Mouse (Mus musculus) ES-Bruce4 (cell line): ENCODE results near the gene 9530068E07Rik. TPM values are rescaled to one million over a fixed set of nuclear protein-coding genes. Genes with fewer than 3 reads are reported as not detected.
"Not testable (repeated sequence)": the region's sequence is repeated elsewhere in the genome, so short reads cannot be mapped to it uniquely, and the experiment has no call there.

Source experiments
- H3K27ac ChIP-seq: 2 replicates; pipeline ENCODE4 v1.5.1; 2012; ENCODE audit warnings: low read length, inconsistent platforms; ENCODE audit not compliant: insufficient read depth
- H3K27me3 ChIP-seq: 2 replicates; pipeline ENCODE4 v1.6.1; 2012; ENCODE audit warnings: mild to moderate bottlenecking, low read length, inconsistent platforms; ENCODE audit not compliant: control insufficient read depth, poor library complexity, insufficient read depth, severe bottlenecking
- H3K36me3 ChIP-seq: 2 replicates; pipeline ENCODE4 v1.6.1; 2012; ENCODE audit warnings: inconsistent platforms, mild to moderate bottlenecking, low read length, moderate library complexity; ENCODE audit not compliant: control insufficient read depth, poor library complexity, insufficient read depth, severe bottlenecking
- H3K4me1 ChIP-seq: one replicate; pipeline ENCODE4 v1.8.1; 2011; ENCODE audit warnings: low read length; ENCODE audit not compliant: control insufficient read depth, insufficient read depth
- H3K4me3 ChIP-seq: 2 replicates; pipeline ENCODE4 v1.5.1; 2011; ENCODE audit warnings: low read depth, mild to moderate bottlenecking, low read length
- H3K9ac ChIP-seq: 2 replicates; pipeline ENCODE4 v1.6.1; 2012; ENCODE audit warnings: low read depth, mild to moderate bottlenecking, inconsistent platforms; ENCODE audit not compliant: poor library complexity, severe bottlenecking
- H3K9me3 ChIP-seq: replicated peaks from 2 replicates; pipeline ENCODE4 v1.6.1; 2012; ENCODE audit warnings: mild to moderate bottlenecking, low read length, inconsistent platforms; ENCODE audit not compliant: control insufficient read depth, poor library complexity, insufficient read depth, severe bottlenecking
- CTCF ChIP-seq: IDR thresholded peaks from one replicate; pipeline ENCODE4 v1.8.1; 2011; ENCODE audit warnings: low read depth, low read length
- EP300 ChIP-seq: IDR thresholded peaks from 2 replicates; pipeline ENCODE4 v1.6.1; 2011; ENCODE audit warnings: low read depth, low read length; ENCODE audit not compliant: insufficient read depth
- POLR2A ChIP-seq: IDR thresholded peaks from one replicate; pipeline ENCODE4 v1.8.1; 2011; ENCODE audit warnings: low read length; ENCODE audit not compliant: insufficient read depth
- polyA plus RNA-seq: library from polyadenylated mRNA; stranded (reverse); fragments of >200 nt; gene quantifications from 2 replicates; pipeline ENCODE4 v1.2.4, GENCODE M21; 2011; ENCODE audit warnings: low read depth; ENCODE audit not compliant: missing spikeins, insufficient read depth, insufficient read length

The 9530068E07Rik gene
- polyA plus RNA-seq, 1 experiment = 54.9 TPM

DNA sequence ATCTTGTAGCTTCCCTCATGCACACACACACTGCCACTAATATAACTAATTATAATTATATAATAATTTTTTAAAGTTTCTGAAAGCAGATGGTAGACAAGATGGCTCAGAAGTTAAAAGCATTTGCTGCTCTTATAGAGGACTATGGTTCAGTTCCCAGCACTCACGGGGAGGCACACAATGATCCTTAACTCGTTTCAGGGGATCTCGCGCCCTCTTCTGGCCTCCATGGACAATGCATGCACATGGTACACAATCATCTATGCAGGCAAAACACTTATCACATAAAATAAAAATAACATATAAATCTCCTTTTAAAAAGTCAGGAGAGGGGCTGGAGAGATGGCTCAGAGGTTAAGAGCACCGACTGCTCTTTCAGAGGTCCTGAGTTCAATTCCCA is 41.6 kb upstream of the 9530068E07Rik start:
- no peak overlapping the region for H3K27ac ChIP-seq
- H3K27me3 ChIP-seq = no peaks in the 10 kb centered on the region
- no peak overlapping the region for H3K9ac ChIP-seq
- H3K4me1 ChIP-seq = no peaks in the 10 kb centered on the region
- no peak overlapping the region for H3K4me3 ChIP-seq
- peaks cover 20% of the 10 kb centered on the region for H3K9me3 ChIP-seq
- H3K36me3 ChIP-seq = no peaks in the 10 kb centered on the region
- TF ChIP-seq EP300 (no peak), CTCF (peak; percentile 36)

GRCm38 (mm10) chr11:52355601-52356000 is 40.6 kb upstream of the 9530068E07Rik start:
- H3K4me3 ChIP-seq = no peak overlapping the region
- H3K9ac ChIP-seq = no peak overlapping the region
- no peak for TF ChIP-seq POLR2A
- TF ChIP-seq EP300 = no peak
- TF ChIP-seq CTCF = no peak
- no peaks in the 10 kb centered on the region for H3K27me3 ChIP-seq
- H3K9me3 ChIP-seq = peaks cover 20% of the 10 kb centered on the region
- H3K4me1 ChIP-seq = no peaks in the 10 kb centered on the region
- H3K36me3 ChIP-seq = no peaks in the 10 kb centered on the region
- H3K27ac ChIP-seq = no peak overlapping the region

DNA sequence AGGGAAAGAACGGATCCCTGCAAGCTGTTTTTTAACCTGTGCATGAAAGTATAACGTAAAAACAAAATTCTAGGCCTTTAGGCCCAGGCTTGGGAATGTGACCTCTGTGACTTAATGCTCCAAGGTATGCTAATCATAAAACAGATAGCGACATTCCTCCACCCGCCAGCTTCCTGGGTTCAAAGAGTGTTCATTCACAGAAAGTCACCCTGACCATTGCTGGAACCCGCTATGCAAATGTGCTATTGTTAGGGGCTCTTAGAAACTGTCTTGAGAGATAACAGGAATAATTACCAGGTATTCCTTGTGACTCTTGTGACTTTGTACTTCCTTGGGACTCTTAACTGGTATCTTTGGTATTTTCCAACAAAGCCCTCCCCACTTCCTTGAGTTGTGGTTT is 39.1 kb upstream of the 9530068E07Rik start:
- H3K9me3 ChIP-seq = peaks cover 20% of the 10 kb centered on the region
- H3K4me3 ChIP-seq, H3K27me3 ChIP-seq, H3K27ac ChIP-seq, H3K36me3 ChIP-seq, H3K4me1 ChIP-seq, H3K9ac ChIP-seq: not testable (repeated sequence)

DNA sequence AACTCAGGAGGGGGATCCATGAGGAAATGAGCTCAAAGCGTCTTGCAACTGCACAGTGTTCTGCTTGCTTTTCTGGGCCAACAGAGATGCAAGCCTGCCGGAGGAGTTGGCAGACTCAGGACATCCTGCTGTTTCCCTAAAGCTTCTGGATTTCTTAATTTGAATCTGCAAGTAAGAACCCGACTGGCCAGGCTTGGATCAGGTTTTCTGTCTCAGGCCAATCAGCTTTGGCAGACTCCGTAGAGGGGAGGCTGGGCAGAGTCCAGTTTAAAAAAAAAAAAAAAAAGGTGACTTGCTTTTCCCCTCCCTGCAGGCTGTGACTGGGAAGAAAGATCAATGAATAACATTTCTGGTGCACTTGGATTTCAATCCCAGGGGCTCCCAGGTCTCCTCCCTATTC is 37.7 kb upstream of the 9530068E07Rik start:
- H3K36me3 ChIP-seq = 0 out of 2 replicates have a peak, but pooled peaks cover 4% of the 10 kb centered on the region
- H3K4me3 ChIP-seq = peak overlapping the region; percentile 85
- H3K27ac ChIP-seq = peak overlapping the region; percentile 99
- H3K4me1 ChIP-seq = peaks cover 2% of the 10 kb centered on the region
- H3K9me3 ChIP-seq = peaks cover 20% of the 10 kb centered on the region
- H3K9ac ChIP-seq = peak overlapping the region; percentile 91
- no peak for TF ChIP-seq POLR2A
- no peak for TF ChIP-seq CTCF
- no peak for TF ChIP-seq EP300
- H3K27me3 ChIP-seq = no peaks in the 10 kb centered on the region

GRCm38 (mm10) chr11:52359686-52360470 is 36.4 kb upstream of the 9530068E07Rik start:
- H3K27me3 ChIP-seq = no peaks in the 10 kb centered on the region
- H3K9ac ChIP-seq = peak overlapping the region; percentile 91
- peak overlapping the region; percentile 99 for H3K27ac ChIP-seq
- peaks cover 20% of the 10 kb centered on the region for H3K9me3 ChIP-seq
- TF ChIP-seq POLR2A = no peak
- TF ChIP-seq EP300 = peak; percentile 90
- TF ChIP-seq CTCF = no peak
- 0 out of 2 replicates have a peak, but pooled peaks cover 4% of the 10 kb centered on the region for H3K36me3 ChIP-seq
- H3K4me1 ChIP-seq = peaks cover 4% of the 10 kb centered on the region
- H3K4me3 ChIP-seq = peak overlapping the region; percentile 73

DNA sequence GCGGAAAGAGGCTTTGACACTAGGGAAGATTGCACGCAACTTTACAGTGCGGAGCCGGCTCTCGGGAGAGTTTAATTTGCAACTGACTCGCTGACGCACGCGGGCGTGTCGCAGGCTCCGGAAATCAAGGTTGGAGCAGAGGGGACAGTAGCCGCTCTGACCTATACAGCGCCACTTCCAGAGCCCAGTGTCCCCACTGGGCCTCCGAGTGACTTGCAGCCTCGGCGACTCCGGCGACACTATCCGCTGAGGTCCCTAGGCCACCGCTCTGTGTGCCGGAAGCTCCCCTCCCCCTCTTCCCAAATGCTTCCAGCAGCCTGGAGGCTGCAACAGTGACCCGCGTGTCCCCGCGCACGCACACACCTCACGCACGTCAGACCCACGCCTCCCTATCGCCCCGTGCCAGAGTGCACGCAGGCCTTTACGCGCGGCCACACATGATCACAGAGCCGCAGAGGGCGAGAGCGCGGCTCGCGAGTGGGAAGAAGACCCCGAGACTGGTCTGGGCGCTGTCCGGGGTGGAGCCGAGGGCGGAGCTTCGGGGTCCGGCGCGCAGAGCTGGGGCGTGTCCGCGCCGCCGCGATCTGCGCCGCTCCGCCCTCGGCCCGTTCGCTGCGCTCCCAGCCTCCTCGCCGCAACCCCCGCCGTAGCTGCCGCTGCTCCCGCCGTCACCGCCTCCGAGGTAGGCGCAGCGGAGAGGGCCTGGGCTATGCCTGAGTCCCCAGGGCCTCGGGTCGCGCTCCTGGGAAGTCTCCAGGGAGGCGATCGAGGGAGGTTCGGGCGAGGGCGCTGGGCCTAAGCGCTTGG is 35.6 kb upstream of the 9530068E07Rik start, which contains the start of gene Vdac1:
Gene Vdac1 (plus strand): TSS at position 390 of the 807 bp plus-strand sequence.
- peak within 1 kb of the TSS; percentile 83 for H3K4me3 ChIP-seq
- 0 out of 2 replicates have a peak, but pooled peaks cover 4% of the 10 kb centered on the region for H3K36me3 ChIP-seq
- no peaks in the 10 kb centered on the region for H3K27me3 ChIP-seq
- 0 out of 2 replicates have a peak, but pooled peaks have one; percentile 43 for TF ChIP-seq EP300
- no peak for TF ChIP-seq CTCF
- peak; percentile 91 for TF ChIP-seq POLR2A
- peaks cover 6% of the 10 kb centered on the region for H3K4me1 ChIP-seq
- H3K9ac ChIP-seq = peak within 1 kb of the TSS; percentile 91
- H3K9me3 ChIP-seq = peaks cover 16% of the 10 kb centered on the region
- H3K27ac ChIP-seq = peak within 1 kb of the TSS; percentile 99
